Mouse (Mus musculus): ENCODE measurements around the gene Rln3.

The Rln3 gene

DNA sequence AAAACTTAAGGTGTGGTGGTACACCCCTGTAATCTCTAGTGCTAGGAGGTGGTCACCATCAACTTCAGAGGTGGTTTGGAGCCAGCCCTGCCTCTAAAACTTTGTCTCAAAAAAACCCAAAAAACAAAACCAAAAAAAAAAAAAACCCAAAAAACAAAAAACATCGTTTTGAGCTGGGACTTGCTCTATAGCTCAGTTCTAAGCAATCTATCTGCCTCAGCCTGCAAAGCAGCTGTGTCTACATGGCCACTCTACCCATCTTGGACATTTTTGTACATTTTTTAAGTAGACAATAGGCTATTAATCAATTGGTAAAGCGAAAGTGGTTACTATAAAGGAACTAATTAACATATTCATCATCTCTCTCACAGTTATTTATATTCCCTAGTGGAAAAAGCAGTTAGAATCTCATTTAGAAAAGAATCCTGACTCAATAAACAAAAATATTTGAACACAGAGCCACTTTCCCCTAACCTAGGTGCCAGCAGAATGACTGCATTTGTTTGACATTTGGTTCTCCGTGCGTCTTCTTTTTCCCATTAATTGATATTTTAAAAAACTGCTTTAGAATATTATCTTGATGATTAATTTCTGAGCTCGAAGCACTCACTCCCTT, 20.8 kb upstream of the Rln3 start:
- no peak for DNase-seq (ENCODE audit: low read depth, low spot score)

DNA sequence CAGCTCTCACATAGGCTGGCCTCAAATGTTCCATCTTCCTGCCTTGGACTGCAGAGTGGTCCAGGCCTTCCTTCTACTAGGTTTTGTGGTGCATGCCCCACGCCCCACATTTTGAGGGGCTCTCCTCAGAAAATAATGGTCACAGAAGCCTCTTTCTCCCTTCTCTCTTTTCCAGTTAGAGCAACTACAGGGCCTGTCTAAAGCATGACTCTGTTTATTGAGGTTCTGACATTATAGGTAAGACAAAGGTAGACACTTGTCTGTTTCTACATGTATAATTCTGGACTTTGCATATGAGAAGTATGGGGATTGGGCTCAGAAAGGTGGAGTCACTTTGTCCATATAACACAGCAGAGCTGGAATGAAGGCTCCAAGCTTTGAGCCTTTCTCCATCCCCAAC, 20.2 kb upstream of the Rln3 start, which contains the start of gene Gm10643:
Gm10643 (minus strand) TSS at position 101 of the 400 bp plus-strand sequence.
- DNase-seq (ENCODE audit: low read depth, low spot score), result peak; percentile 25

DNA sequence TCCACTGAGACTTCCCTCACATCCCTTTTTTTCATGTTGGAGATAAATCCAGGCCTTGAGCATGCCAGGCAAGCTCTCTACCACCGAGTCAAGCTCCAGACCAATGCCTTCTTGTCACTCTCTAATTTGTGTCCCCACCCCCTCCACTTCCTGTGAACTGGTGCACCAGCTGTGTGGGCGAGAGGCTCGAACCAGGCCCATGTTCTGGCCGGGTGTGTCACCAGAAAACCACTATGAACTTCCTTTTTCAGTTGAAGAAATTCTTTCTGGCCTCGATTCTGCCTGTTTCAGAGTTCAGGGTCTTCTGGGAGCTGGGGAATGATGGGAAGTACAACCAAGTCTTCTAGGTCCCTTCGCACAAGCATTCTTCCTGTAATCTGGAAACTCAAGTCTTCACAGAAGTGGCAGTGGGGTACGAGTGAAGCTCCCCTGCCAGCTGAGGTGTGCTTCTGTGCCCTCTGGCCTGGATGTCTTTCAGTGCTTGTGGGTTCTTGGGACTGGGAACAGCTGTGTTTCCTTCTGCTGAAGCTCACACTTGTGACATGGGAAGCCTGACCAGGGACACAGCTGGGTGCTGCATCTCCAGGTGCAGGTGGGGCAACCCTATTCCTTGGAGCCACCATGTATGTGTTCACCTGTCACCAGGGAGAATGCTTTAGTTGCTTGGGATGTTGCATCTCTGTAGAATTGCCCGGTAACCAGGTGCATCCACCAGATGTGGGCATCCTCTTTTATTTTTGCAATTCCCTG, 19.2 kb upstream of the Rln3 start:
- DNase-seq (ENCODE audit: low read depth, low spot score), result peak; percentile 80

DNA sequence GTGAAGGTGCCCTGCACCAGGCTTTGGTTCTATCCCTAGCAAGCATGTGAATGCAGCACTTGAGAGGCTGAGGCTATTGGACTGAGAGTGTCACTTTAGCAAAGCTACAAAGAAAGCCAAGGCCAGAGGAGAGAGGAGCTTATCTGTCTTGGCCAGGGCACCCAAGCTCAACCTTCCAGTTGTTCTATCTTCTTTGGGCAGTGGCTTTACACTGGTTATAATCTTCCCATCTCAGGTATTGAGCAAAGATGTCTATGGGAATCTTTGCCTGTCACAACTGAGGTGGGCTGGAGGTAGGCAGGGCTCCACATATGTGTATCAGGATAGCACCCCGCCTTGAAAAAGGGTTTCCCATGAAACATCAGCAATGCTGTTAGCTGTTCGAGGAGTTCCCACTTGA, 15.4 kb upstream of the Rln3 start:
- DNase-seq (ENCODE audit: low read depth, low spot score), result no peak

DNA sequence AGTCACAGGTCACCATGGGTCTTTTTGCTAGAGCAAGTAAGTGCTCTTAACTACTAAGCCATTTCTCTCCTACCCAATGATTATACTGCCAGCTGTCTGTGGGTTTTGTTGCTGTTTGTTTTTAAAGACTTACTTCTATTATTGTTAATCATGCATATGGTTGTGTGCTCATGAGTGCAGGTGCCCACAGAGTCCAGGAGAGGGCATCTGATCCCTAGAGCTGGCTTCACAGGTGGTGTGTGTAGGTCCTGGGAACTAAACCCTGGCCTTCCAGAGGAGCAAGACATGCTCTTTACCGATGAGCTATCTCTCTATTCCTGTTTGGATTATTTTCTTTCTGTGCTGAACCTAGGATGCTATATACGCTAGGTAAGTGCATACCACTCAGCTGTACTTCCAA, 14.4 kb upstream of the Rln3 start:
- DNase-seq (ENCODE audit: low read depth, low spot score), result peak; percentile 26

DNA sequence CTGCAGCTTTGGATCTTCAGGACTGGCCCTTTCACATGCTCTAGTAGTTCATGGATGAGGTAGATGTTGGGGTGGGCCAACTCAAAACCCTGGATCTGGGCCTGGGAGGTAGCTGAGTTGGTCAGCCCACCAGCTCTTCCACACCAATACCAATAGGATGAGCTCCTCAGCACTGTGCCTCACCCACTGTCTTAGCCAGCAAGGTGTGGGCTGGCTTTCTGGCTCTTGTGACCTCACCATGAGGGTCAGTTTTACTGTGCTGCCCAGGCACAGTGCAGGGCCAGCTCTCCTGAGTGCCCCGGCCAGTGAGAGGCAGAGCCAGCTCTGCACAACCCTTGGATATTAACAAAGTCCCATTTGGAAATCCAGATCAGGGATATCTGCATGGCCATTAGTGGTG, 13.0 kb upstream of the Rln3 start:
- no peak for DNase-seq (ENCODE audit: low read depth, low spot score)

DNA sequence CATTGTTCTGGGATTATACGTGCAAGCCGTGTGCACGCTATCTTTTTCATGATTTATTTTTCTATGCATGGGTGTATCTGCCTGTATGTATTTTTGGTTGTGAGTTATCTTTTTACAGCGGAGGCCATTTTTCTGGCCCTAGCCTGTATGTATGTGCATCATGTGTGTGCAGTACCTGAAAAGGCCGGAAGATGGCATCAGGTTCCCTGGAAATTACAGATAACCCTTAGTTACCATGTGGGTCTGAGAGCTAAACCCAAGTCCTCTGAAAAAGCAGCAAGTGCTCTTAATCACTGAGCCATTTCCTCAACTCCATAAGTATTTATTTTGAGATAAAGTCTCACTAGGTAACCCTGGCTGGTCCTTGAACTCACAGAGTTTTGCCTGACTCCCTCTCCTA, 8.4 kb upstream of the Rln3 start:
- DNase-seq (ENCODE audit: low read depth, low spot score), result no peak

DNA sequence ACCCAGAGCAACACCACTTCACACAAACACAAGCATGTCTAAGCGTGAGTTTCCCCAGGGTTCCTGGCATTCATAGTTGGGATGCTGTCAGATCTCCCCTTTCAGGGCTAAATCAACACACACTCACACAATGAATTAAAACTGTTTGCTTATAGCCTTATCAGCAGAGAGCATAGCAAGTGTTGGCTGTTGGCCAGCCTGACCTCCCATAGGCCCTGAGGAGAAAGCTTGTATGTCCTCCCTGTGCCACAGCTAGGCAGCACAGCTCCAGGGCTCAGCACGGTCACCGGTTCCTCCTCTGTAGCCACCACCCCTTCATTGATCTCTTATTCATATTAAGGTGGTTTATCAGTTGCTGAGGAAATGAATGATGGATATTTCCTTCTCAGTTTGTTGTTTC, 7.9 kb upstream of the Rln3 start:
- no peak for DNase-seq (ENCODE audit: low read depth, low spot score)

DNA sequence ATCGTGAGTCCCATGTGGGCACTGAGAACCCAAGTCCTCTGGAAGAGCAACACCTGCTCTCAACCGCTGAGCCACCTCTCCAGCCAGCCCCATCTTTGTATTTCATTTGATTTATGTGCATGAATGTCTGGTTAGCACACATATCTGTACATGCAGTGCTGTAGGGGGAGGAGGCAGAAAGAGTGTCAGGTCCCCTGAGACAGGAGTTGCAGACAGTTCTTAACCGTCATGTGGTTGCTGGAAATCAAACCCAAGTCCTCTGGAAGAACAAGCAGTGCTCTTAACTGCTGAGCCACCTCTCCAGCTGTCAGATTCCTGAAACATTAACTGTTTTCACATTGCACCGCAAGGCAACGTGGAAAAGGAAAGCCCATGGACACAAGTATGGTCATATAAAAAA, 3.4 kb upstream of the Rln3 start:
- no peak for DNase-seq (ENCODE audit: low read depth, low spot score)

DNA sequence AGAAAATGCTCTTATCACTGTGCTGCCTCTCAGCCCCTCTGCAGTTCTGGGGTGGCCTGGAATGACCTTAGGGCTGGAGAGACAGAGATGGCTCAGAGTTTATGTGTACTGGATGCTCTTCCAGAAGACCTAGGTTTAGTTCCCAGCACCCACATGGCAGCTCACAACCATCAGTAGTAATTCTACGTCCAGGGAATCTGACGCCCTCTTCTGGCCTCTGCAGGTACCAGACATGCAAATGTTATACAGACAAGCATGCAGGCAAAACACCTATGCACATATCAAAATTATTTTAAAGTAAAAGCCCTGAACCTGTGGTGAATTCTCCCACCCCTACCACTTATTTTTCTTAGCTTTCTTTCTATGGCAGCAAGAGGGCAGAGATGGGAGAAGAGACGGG, 1.7 kb upstream of the Rln3 start:
- no peak for DNase-seq (ENCODE audit: low read depth, low spot score)

DNA sequence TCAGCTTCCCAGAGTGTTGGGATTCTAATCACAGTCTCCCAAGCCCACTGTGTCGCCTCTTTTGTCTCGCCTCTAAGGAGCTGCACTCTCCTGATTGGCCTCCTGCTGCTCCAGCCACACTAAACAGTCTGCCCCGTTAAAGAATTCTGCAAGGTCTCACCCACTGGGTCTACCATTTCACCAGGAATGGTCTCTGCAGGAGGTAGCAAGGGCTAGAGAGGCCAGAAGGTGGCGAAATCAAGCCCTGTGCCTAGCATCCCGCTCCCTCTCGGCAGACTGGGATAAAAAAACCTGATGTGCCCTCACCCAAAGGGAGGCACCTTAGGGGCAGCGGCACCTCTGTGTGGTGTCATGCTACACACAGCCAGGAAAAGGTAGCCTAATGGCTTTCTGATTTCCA, 697 bp downstream of the Rln3 start:
- no peak for DNase-seq (ENCODE audit: low read depth, low spot score)

DNA sequence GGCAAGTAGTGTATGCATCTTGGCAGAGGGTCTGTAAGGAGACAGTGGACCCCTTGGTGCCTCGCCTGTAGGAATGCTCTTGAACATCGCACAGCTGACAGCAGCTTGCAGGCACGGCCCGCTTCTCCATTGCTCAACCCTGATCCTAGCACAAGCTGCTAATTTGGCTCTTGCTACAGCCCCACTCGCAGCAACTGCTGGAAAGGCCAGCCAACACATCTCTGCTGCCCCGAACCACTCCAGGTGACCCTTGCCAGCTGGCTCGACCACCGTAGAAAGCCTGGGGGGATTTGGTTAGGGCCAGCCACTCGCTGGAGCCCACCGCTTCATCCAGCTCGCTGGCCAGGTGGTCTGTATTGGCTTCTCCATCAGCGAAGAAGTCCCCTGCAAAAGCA, 1.9 kb downstream of the Rln3 start:
- DNase-seq (ENCODE audit: low read depth, low spot score), result no peak

DNA sequence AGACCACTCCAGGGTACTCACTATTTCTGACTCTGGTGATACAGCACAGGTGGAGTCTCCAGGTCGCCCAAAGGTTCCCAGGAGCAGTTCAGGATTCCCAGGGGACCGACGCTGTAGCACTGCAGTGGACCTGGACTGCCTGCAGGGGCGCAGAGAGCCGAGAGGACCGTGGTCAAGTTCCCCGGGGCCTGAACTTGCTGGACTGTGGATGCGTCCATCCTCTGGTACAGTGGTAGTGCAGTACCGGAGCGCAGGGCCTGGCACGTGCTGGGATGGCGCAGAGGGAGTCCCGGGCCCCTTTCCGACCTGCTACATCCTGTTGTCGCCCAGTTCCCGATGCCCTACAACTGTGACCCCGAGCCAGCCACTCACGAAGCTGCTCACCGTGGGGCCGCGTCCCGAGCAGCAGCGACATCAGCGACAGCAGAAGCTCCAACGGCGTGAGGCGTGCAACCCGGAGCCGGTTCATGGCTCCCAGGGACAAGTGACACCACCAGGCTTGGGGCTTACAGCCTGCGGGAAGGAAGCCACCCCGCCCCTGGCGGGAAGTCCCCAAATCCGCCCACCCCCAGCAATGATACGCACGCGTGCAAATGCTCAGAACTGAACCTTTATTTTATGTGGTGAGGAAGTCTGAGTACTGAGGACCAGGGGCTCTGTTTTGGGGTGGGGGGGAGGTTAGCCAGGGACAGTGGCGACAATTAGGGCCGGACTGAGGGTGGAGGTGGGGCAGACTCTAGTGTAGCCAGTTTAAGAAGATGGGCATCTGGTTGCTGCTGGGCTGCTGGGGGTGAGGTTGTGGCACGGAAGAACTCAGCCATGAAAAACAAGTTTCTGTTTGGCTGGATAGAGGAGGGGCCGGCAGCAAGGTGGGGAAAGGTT, 2.5 kb downstream of the Rln3 start, which contains the start of gene Il27ra:
Il27ra (minus strand) TSS at position 524 of the 882 bp plus-strand sequence.
- no peak for DNase-seq (ENCODE audit: low read depth, low spot score)

DNA sequence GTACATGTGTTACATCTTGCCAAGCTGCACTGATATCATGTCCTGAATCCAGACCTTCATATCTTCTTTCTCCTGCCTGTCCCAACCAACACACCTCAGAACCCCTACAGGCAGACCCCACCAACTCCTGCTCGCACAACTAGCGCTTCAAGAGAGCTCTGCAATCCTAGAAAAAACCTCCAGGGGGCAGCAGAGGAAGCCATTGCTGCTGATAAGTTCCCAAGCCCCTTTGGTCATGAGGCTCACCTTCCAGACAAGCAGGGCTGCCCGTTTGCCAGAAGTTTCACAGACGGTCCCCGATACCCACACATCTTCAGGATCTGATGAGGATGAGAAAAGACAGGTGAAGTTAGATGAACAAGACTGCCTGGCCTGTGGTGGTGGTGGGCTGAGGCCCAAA, 5.8 kb downstream of the Rln3 start:
- DNase-seq (ENCODE audit: low read depth, low spot score), result peak; percentile 77

DNA sequence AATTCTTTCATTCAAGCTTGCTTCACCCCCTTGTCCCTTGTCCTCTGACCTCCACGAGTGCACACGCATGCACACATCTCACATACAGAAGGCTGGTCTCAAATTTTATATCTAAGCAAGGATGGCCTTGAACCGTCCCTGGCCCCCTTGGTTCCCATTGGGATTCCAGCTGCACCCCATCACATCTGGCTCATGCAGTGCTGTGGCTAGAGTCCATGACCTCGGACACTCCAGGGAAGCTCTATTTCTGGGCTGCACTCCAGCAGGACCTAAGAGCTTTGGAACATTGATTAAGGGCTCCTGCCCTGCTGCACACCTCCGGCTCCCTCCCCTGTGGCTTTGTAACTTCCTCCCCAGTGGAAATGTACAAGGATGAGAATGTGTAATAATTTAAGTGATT, 6.8 kb downstream of the Rln3 start:
- DNase-seq (ENCODE audit: low read depth, low spot score), result no peak

DNA sequence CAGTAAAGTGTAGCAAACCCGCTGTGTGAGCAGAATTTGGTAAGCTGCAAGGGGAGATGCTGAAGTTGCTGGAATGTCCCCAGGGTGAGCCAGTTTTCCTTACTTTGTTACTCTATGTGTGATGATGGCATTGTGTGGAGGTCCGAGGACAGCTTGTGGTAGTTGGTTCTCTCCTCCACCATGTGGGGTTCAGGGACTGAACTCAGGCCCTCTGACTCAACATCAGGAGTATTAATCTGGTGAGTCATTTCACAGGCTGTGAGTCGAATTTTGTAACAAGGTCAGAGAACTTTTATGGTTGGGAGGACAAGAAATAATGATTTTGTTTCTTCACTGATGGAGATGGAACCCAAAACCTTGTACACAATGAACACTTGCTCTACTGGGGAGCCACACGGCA, 12.0 kb downstream of the Rln3 start:
- DNase-seq (ENCODE audit: low read depth, low spot score), result no peak

DNA sequence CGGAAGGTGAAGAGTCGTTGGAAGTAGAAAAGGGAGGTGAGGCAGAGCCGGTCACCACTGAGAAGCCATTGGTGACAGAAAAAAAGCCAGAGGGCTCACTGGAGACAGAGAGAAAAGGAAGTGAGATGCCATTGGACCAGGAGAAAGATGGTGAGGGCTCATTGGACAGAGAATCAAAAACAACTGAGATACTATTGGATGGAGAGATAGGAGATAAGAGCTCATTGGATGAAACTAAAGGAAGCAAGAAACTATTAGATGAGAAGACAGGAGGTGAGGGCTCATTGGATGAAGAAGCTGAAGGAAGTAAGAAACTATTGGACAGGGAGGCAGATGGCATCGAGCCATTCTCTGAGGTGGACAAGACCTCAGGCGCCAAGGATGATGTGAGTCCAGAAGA, 15.5 kb downstream of the Rln3 start:
- DNase-seq (ENCODE audit: low read depth, low spot score), result peak; percentile 23

DNA sequence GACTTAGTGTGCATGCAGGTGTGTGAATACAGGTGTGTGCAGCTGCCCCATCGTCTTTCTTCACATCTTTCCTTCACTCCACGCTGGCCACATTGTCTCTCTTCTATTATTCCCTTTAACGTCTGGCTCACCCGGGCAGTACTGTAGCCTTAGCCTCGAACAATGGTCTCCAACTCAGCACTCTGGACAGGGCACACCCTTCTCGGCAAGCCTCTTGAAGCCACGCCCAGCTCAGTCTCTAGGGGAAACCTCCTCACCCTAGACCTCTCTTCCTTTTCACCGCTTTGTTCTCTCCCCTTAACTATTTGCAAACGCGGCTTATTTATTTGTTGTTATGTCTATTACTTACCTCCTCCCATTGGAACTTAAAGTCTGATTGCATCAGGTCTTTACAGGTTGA, 17.4 kb downstream of the Rln3 start:
- peak; percentile 44 for DNase-seq (ENCODE audit: low read depth, low spot score)

DNA sequence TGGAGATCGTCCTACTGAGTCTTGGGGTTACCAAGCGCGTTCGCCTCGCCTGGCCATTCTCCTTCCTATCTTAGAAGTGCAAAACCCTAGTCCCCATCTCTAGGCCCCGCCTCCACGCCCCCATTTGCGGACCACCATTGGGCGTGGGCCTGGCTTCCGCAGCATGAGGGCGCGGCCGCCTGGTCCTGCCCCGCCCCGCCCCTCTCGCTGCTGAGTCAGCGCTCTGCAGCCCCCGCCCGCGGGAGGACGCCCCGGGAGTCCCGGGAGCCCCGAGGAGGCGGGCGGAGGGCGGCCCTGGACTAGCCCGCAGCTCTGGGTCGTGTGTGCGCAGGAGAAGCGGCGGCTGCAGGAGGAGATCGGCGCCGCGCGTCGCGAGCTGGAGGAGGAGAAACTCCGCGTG, 18.9 kb downstream of the Rln3 start:
- no peak for DNase-seq (ENCODE audit: low read depth, low spot score)

DNA sequence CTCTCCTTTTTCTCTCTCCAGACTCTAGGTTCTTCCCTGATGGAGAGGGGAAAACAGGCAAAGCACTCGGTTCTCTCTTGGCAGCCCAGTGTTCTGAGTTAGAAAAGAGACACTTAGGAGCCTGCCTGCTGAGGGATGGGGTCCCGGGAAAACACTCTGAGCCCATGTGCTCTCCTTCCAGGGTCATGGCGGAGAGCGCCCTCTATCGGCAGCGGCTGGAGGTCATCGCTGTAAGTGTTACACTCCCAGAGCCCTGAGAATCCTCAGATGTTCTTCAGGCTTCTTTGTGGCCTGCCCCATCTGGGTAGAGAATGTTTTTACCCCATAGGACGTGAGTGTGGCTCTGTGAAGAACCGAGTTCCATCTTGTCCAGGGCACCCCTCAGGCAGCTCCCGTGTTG, 20.6 kb downstream of the Rln3 start:
- DNase-seq (ENCODE audit: low read depth, low spot score), result peak; percentile 59

DNA sequence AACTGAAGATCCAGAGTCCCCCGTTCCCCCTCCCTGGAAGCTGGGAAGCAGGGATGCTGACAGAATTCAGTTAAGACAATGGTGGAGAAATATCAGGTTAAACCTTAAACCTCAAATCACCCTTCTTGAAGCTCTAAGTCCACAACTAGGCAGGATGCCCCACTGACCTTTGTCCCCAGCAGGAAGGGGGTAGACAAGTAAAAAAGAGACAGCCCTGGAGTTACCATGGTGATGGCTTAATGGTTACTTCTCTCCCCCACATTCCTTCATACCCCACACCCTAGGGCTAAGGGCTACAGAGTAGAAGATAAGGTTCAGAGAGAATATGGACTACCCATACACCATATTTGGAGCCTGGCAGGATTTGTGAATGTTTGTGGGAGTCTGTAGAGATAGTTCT, 21.2 kb downstream of the Rln3 start:
- DNase-seq (ENCODE audit: low read depth, low spot score), result no peak

DNA sequence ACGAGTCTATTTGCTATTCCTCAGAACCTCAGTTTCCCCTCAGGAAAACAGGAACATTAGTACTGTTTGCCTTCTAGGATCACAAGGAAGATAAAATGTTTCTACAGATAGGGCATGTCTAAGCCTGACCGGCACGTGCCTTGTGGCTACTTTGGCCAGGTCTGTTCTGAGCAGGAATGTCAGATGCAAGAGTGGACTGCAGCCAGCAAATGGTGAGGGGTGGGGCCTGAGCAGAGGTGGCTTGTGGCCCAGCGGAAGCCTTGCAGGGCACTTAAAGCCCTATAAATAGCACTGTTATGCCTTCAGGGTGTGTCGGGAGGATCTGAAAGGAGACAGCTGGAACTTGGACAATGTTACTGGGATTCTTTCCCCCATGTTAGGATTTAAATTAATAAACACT, 21.7 kb downstream of the Rln3 start:
- no peak for DNase-seq (ENCODE audit: low read depth, low spot score)

DNA sequence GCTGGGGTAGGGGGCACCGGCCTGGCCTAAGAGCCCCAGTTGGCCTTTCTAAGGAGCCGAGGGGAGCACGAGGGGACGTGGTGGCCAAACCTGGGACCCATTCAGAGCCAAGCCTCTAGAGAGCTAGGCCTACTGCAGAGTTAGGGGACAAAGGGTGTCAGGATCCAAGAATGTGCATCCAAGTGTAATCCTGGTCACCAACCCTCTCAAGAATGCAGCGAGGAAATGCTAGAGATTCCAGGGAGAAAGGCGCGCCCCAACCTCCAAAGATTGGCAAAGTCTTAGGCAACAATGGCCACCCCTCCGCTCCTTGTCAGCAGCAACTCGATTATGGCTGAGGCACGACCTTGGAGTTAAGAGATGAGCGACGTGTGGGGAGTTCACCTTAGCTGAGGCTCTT, 23.2 kb downstream of the Rln3 start:
- DNase-seq (ENCODE audit: low read depth, low spot score), result no peak

Data from A20 (cell line).